Mouse (Mus musculus): ENCODE measurements around the gene Cds1. TPM values are rescaled to one million over a fixed set of nuclear protein-coding genes. Genes with fewer than 3 reads are reported as not detected.
A peak's percentile ranks its signal among the peaks of the same experiment; 100 is the strongest.

The Cds1 gene
- polyA plus RNA-seq, 1 experiment from 2014 or later, result 15.9 TPM

DNA sequence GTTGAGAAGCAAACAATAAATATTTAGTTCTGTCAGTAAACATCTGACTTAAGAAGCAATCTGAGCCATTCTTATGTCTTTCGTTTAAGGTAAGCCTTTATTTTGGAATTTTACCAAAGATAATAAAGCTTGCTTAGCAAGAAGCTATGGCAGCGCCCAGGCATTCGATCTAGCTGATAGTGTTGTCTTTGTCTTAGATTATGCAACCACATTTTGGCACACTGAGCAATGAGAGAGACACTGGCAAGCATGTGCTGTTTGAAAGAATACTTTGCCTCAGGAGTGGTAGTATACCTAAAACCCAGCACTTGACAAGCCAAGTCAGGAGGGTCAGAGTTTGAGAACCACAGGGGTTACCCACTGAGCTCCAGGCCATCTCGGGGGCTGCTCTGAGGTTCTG lies 16.0 kb downstream of the Cds1 start:
- no peaks in the 10 kb centered on the region for H3K27me3 ChIP-seq (replicated peaks)
- no peak overlapping the region for H3K27ac ChIP-seq
- no peak overlapping the region for H3K4me2 ChIP-seq (replicated peaks)
- ATAC-seq, result no peak
- 74% methylated on average over 4 of the region's 4 CpGs for WGBS
- H3K9me3 ChIP-seq, result no peaks in the 10 kb centered on the region
- no peak overlapping the region for H3K9ac ChIP-seq
- H3K4me1 ChIP-seq (replicated peaks), result 0 out of 2 replicates have a peak, but pooled peaks cover 4% of the 10 kb centered on the region
- no peak overlapping the region for H3K4me3 ChIP-seq (replicated peaks)
- H3K36me3 ChIP-seq, result no peaks in the 10 kb centered on the region

GRCm38 (mm10) chr5:101784328-101784727 lies 19.4 kb downstream of the Cds1 start:
- H3K27ac ChIP-seq, result no peak overlapping the region
- H3K9ac ChIP-seq, result no peak overlapping the region
- ATAC-seq, result peak; percentile 43
- H3K9me3 ChIP-seq, result no peaks in the 10 kb centered on the region
- H3K4me1 ChIP-seq (replicated peaks), result 0 out of 2 replicates have a peak, but pooled peaks cover 7% of the 10 kb centered on the region
- H3K27me3 ChIP-seq (replicated peaks), result no peaks in the 10 kb centered on the region
- 53% methylated on average over 3 of the region's 3 CpGs for WGBS
- no peaks in the 10 kb centered on the region for H3K36me3 ChIP-seq
- H3K4me3 ChIP-seq (replicated peaks), result no peak overlapping the region
- H3K4me2 ChIP-seq (replicated peaks), result no peak overlapping the region

- H3K9ac ChIP-seq, result no peak overlapping the region
- no peak overlapping the region for H3K4me2 ChIP-seq (replicated peaks)
- no peaks in the 10 kb centered on the region for H3K36me3 ChIP-seq
- peak; percentile 72 for ATAC-seq
- no peaks in the 10 kb centered on the region for H3K27me3 ChIP-seq (replicated peaks)
- H3K9me3 ChIP-seq, result no peaks in the 10 kb centered on the region
- H3K4me1 ChIP-seq (replicated peaks), result 0 out of 2 replicates have a peak, but pooled peaks cover 7% of the 10 kb centered on the region
- no peak overlapping the region for H3K4me3 ChIP-seq (replicated peaks)
- WGBS, result 76% methylated on average over 2 of the region's 2 CpGs
- no peak overlapping the region for H3K27ac ChIP-seq
Observed at GRCm38 (mm10) chr5:101784787-101785186, 19.9 kb downstream of the Cds1 start.

DNA sequence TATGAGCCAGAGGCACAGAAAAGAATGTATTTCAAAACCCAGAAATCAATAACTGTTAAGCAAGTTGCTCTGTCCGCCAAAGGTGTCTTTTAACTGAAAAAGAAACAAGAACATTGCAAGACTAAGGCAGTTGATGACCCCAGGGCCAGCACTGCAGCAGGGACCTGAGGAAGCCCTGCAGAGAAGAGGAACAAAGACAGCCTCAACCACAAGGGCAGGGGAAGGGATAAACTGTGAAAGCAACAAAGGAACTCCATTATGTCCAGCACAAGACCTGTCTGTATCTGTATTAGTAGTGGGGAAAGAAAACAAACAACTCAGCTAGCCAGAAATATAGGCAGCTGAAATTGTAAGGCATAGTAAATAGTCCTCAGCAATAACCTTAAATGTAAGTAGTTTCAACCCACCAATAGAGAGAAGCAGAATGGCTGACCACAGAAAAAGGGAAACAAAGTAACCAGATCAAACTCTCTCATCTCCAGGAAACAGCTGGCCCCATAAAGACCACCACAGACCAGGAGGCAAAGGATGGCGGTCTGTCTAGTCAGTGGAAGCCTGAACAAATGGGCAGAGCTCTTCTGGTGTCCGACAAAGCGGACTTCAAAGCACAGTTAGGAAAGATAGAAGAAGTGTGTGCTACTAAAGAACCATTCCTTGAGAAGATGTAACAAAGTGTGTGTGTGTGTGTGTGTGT lies 21.1 kb downstream of the Cds1 start:
- WGBS, result 65% methylated on average over 4 of the region's 4 CpGs
- H3K9me3 ChIP-seq, result no peaks in the 10 kb centered on the region
- 0 out of 2 replicates have a peak, but pooled peaks cover 7% of the 10 kb centered on the region for H3K4me1 ChIP-seq (replicated peaks)
- H3K27ac ChIP-seq, result no peak overlapping the region
- H3K4me3 ChIP-seq (replicated peaks), result no peak overlapping the region
- no peak overlapping the region for H3K4me2 ChIP-seq (replicated peaks)
- no peaks in the 10 kb centered on the region for H3K36me3 ChIP-seq
- no peaks in the 10 kb centered on the region for H3K27me3 ChIP-seq (replicated peaks)
- no peak overlapping the region for H3K9ac ChIP-seq
- no peak for ATAC-seq

GRCm38 (mm10) chr5:101789770-101790169 lies 24.8 kb downstream of the Cds1 start:
- H3K4me1 ChIP-seq (replicated peaks), result peaks cover 8% of the 10 kb centered on the region; the same call in 1 of the 2 replicates
- H3K27me3 ChIP-seq (replicated peaks), result no peaks in the 10 kb centered on the region
- H3K9ac ChIP-seq, result no peak overlapping the region
- no peaks in the 10 kb centered on the region for H3K36me3 ChIP-seq
- H3K4me3 ChIP-seq (replicated peaks), result no peak overlapping the region
- H3K4me2 ChIP-seq (replicated peaks), result no peak overlapping the region
- H3K9me3 ChIP-seq, result no peaks in the 10 kb centered on the region
- no peak for ATAC-seq
- H3K27ac ChIP-seq, result no peak overlapping the region

DNA sequence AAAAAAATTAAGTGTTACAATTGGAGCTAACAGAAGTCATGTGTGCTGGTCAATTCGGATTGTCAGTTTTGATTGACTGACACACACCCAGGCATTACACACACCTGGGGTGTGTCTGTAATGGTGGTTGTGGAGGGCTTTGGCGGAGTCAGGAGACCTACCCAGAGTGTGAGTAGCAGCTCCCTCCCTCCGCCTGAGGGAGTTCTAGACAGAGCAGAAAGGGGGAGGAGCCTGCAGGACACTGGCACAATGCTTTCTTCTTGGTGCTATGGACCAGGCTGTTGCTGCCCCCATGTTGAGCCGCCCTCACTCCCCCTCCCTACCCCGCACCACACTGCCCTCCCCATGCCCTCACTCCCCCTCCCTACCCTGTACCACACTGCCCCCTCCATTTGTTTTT lies 25.6 kb downstream of the Cds1 start:
- Histone ChIP-seq H3K4me2 (replicated peaks) (no peak overlapping the region), H3K27ac (no peak overlapping the region), H3K4me3 (replicated peaks) (no peak overlapping the region), H3K36me3 (no peaks in the 10 kb centered on the region), H3K9ac (no peak overlapping the region), H3K9me3 (no peaks in the 10 kb centered on the region), H3K27me3 (replicated peaks) (no peaks in the 10 kb centered on the region), H3K4me1 (replicated peaks) (peaks cover 8% of the 10 kb centered on the region; the same call in 1 of the 2 replicates)
- WGBS, result 55% methylated on average over 5 of the region's 5 CpGs
- ATAC-seq, result no peak

GRCm38 (mm10) chr5:101792665-101793064 lies 27.7 kb downstream of the Cds1 start:
- H3K36me3 ChIP-seq, result no peaks in the 10 kb centered on the region
- peaks cover 8% of the 10 kb centered on the region; the same call in 1 of the 2 replicates for H3K4me1 ChIP-seq (replicated peaks)
- no peaks in the 10 kb centered on the region for H3K9me3 ChIP-seq
- no peak overlapping the region for H3K4me3 ChIP-seq (replicated peaks)
- WGBS, result 47% methylated on average over 4 of the region's 4 CpGs
- no peak overlapping the region for H3K4me2 ChIP-seq (replicated peaks)
- H3K27me3 ChIP-seq (replicated peaks), result no peaks in the 10 kb centered on the region
- no peak overlapping the region for H3K9ac ChIP-seq
- H3K27ac ChIP-seq, result no peak overlapping the region
- peak; percentile 50 for ATAC-seq

- no peaks in the 10 kb centered on the region for H3K27me3 ChIP-seq (replicated peaks)
- H3K27ac ChIP-seq, result peak overlapping the region; percentile 77; the same call in 1 of the 2 replicates
- H3K4me3 ChIP-seq (replicated peaks), result no peak overlapping the region
- H3K9me3 ChIP-seq, result no peaks in the 10 kb centered on the region
- no peak overlapping the region for H3K9ac ChIP-seq
- whole genome bisulfite sequencing, result 58% methylated on average over 2 of the region's 2 CpGs
- ATAC-seq, result peak; percentile 13; the same call in 1 of the 2 replicates
- H3K36me3 ChIP-seq, result no peaks in the 10 kb centered on the region
- no peak overlapping the region for H3K4me2 ChIP-seq (replicated peaks)
- H3K4me1 ChIP-seq (replicated peaks), result no peaks in the 10 kb centered on the region
Observed at GRCm38 (mm10) chr5:101801891-101802290, 37.0 kb downstream of the Cds1 start.

- Histone ChIP-seq H3K4me3 (replicated peaks) (no peak overlapping the region), H3K9me3 (no peaks in the 10 kb centered on the region), H3K4me1 (replicated peaks) (no peaks in the 10 kb centered on the region), H3K27me3 (replicated peaks) (no peaks in the 10 kb centered on the region), H3K36me3 (no peaks in the 10 kb centered on the region), H3K4me2 (replicated peaks) (no peak overlapping the region), H3K9ac (no peak overlapping the region), H3K27ac (peak overlapping the region; percentile 77)
- peak; percentile 94 for ATAC-seq
- WGBS, result 51% methylated on average over 9 of the region's 9 CpGs
Observed at GRCm38 (mm10) chr5:101802358-101803022, 37.6 kb downstream of the Cds1 start.

GRCm38 (mm10) chr5:101811296-101812169 lies 46.6 kb downstream of the Cds1 start:
- Histone ChIP-seq H3K27ac (no peak overlapping the region), H3K4me3 (replicated peaks) (no peak overlapping the region), H3K9me3 (no peaks in the 10 kb centered on the region), H3K36me3 (no peaks in the 10 kb centered on the region), H3K4me1 (replicated peaks) (no peaks in the 10 kb centered on the region), H3K9ac (no peak overlapping the region), H3K4me2 (replicated peaks) (no peak overlapping the region), H3K27me3 (replicated peaks) (no peaks in the 10 kb centered on the region)
- 90% methylated on average over 6 of the region's 6 CpGs for WGBS
- ATAC-seq, result no peak

DNA sequence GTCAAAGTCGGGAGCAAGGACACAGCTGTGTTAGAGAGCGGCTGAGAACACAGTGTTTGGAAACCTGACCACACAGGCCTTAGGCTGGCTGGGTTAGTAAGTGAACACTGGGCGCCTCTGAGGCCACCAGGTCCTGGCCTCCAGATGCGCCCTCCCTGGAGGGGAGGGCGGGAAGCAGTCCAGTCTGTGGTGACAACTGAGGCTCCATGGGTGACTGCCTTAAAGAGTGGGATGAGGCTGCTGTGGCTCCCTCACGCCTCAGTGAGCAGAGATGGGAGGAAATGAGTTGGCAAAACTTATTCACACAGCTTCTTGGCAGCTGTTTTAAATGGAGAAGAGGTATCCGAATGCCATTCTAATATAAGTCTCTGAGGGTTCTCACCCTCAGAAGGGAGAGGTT lies 51.9 kb downstream of the Cds1 start:
- no peak overlapping the region for H3K4me3 ChIP-seq (replicated peaks)
- 75% methylated on average over 7 of the region's 7 CpGs for WGBS
- H3K27me3 ChIP-seq (replicated peaks), result no peaks in the 10 kb centered on the region
- no peaks in the 10 kb centered on the region for H3K36me3 ChIP-seq
- H3K4me2 ChIP-seq (replicated peaks), result no peak overlapping the region
- H3K4me1 ChIP-seq (replicated peaks), result peaks cover 10% of the 10 kb centered on the region; the same call in 1 of the 2 replicates
- no peak overlapping the region for H3K9ac ChIP-seq
- ATAC-seq, result no peak
- no peak overlapping the region for H3K27ac ChIP-seq
- no peaks in the 10 kb centered on the region for H3K9me3 ChIP-seq

DNA sequence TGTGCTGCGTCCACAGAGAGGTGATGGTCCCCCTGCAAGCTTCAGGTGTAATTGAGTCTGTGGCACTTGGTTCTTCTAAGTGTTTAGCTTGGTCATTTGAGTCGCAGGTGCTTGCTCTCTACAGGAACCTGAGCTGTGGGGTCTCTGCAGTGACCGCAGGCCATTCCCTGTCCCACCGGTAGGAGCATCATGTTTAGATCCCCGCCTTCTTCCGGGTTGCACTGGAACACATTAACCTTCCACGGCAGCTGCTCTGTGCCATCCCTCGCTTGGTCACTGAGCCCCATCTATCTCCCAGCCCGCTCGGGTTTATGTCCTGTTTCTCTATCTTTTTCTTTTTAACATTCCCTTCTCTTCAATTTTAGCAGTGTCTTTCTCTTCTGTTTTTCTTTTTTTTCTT lies 54.3 kb downstream of the Cds1 start:
- no peak overlapping the region for H3K4me3 ChIP-seq (replicated peaks)
- H3K4me2 ChIP-seq (replicated peaks), result no peak overlapping the region
- no peaks in the 10 kb centered on the region for H3K36me3 ChIP-seq
- H3K27me3 ChIP-seq (replicated peaks), result no peaks in the 10 kb centered on the region
- no peaks in the 10 kb centered on the region for H3K9me3 ChIP-seq
- no peak overlapping the region for H3K27ac ChIP-seq
- H3K4me1 ChIP-seq (replicated peaks), result peaks cover 10% of the 10 kb centered on the region; the same call in 1 of the 2 replicates
- 58% methylated on average over 10 of the region's 10 CpGs for WGBS
- no peak overlapping the region for H3K9ac ChIP-seq
- ATAC-seq, result no peak

Measured in intestine, embryonic 15.5 days (tissue).